Mouse (Mus musculus) G1E-ER4 (cell line): ENCODE measurements around the gene Smim24. TPM values are rescaled to one million over a fixed set of nuclear protein-coding genes. Genes with fewer than 3 reads are reported as not detected.

ENCODE experiments used
- GATA1 ChIP-seq: IDR thresholded peaks from one replicate; pipeline ENCODE4 v1.8.0; 2012; ENCODE audit warnings: low read length, inconsistent platforms
- polyA plus RNA-seq: library from polyadenylated mRNA; stranded (reverse); fragments of >175 nt; gene quantifications from 2 replicates; pipeline ENCODE4 v1.2.3, GENCODE M21; 2012

Smim24 gene
- polyA plus RNA-seq, 1 experiment, result 0.68 TPM

DNA sequence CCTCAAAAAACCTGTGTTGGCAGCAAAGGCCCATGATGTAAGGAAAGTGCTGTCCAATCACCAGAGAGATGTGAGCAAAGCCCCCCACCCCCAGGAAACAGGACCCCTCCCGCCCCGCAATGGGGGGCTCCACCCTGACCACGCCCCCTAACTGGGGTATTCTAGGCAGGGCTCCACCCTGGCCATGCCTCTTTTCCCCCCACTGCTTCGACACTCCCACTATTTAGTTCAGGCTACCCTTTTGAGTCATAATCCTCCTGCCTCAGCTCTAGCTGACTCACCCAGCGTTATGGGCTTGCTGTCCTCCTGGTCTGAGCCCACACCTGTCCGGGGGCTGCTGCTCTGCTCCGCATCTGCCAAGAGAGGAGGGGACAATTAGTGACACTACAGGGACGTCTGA is 16.5 kb downstream of the Smim24 start:
- no peak for TF ChIP-seq GATA1

DNA sequence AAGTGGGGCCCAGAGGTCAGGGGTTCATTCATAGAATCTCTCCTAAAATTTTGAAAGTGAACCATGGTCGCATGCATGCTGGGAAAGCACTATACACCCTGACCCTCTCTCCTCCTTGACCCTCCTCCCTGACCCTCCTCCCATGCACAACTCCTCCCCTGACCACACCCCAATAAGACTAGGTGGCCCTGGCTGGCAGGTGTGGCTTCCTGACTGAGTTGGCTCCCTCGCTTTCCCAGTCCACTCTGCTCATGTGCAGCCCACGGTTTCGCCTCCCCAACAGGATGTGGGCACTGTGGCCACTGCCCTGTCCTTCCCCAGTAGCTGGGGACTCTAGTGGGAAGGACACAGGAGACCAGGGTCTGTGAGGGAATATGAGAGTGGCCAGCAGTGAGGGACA is 17.5 kb downstream of the Smim24 start:
- no peak for TF ChIP-seq GATA1

DNA sequence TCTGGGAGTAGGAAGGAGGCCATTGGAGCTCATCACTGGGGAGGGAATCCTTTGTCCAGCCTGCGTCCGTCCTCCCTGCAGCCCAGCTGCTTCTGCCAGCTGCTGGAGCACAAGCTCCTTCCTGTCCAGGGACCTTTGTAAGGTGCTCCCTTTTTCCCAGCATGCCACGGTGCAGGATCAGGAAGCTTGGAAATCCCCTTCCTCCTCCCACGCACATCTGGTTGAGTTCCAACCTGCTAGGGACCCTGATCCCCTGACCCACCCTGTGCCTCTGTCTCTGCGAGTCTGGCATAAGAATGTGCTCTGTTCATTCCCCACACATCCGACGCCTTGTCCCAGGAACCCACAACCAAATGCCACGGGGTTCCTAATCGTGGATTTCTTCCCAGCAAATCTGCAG is 18.1 kb downstream of the Smim24 start:
- TF ChIP-seq GATA1, result no peak

DNA sequence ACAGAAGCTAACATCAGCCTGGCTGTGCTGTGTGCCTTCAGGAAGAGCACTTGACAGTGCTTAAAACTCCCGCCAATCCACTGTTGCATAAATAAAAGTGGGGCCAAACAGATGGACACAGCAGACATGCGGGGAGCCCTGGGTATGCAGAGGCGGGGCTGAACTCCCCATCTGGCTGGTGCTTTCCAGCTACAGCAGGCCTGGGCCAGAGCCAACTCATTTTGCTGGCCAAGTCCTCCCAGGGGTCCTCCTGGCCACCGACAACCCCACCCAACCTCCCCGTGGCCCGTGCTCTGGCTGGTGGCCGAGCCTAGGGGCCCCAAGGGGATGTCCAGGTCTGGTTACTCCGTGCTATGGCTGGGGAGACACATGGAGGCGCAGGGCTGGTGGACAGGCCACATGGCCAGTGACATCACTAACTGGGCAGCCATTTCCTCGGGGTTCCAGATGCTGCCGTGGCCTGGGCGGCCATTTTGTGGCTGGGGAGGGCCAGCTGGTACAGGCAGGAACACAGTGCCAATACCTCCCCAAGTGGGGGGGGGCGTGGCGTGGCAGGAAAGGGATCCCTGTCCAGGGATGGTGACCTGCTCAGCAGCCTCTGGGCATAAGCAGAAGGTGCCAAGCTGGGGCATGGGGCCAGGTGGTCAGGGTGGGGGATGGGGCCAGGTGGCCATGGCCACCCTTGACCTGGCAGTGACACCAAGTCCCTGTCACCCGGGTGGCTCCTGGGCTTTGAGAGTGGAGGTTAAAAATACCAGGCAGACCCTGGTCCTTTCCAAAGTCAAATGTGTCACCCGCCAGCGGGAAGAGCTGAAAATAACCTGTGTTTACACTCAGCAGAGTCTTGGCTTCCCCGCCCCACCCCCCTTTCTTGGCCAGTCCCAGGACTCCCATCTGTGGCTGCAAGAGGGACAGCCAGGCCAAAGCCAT is 18.9 kb downstream of the Smim24 start:
- no peak for TF ChIP-seq GATA1

DNA sequence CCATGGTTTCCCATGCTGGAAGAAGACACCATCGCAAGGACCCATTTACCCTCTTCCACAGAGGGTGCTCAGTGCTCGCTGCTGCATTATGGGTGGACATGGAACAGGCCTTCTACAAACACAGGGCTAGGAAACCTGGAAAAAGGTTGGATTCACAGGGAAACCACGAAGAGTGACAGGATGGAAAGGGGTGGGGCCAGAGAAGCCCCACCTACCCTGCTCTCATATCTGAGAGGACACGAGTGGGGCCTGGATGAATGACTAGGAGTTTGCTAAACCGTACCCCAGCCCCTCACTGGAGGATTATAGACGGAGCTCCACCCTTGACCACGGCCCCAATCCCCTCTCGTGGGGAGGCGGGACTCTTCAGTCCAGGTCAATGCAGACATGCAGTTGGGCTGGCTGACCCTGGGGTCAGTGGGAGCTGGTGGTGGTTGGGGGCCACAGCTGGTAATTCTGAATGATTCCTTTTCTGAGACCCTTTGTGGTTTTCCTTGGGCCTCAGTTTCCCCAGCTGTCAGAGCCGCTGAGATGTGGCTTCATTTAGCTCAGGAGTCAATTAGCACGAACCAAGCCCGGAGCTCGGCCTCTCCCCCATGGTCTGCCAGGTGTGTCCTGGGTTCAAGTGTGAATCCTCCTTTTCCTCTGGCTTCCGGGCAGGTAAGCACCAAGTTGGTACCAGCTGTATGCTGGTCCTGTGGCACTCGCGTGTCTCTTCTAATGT is 19.9 kb downstream of the Smim24 start:
- no peak for TF ChIP-seq GATA1

DNA sequence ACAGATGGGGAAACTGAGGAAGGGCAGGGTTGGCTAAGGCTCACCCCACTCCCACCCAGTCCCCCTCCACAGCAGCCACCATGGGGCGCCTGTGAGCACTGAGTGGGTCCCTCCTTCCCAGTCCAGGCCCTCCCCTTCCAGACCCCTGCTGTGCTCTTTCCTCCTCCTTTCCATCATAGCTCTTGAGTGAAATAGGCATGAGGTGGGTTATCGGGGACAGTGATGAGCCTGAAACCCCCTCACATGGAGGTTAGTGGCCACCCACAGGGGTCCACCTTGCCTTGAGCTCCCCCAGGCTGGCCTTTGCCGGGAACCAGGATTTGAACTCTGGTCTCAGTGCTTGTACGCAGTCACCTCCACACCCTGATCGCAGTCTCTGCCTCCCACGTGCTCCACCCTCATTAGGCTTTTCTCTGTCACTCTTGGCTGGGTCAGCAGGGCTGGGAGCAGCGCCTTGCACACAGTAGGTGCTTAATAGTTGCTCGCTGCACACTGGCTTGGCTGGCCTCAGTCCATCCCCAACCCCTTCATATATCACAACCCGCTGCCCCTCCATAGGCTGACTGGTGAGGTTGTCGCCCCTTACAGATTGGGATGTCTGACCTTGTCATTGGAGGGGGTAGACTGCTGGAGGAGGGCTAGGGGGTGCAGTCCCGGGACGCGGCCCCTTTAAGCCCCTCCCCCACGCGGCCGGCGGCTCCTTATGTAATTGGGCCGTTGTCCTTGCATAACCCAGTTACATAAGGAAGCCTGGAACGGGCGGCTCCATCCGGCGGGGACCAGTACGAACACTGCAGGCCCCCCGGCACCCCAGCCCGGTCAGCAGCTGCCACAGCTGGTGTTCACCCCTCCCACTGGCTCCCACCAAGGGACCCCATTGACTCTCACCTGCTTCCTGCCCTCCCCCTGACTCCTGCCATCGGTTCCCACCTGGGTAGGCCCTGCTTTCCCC is 20.7 kb downstream of the Smim24 start:
- no peak for TF ChIP-seq GATA1

DNA sequence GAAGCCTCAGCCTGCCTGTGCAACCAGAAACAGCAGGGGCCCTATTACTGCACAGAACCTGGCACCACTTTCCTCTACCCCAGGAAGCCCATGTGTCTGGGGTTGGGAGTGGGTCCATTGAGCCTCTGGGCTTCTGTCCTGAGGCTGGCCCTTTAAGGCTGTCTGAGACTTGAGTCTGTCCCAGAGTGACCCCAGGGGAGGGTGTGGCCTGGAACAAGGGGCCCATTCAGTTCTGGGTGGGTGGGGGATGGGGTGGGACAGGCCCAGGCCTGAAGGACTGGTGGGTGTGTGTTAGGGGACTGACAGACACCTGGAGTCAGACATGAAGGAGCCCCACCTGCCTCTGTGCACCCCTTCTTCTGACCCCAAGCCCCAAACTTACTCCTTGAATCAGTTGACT is 21.8 kb downstream of the Smim24 start:
- TF ChIP-seq GATA1, result no peak

DNA sequence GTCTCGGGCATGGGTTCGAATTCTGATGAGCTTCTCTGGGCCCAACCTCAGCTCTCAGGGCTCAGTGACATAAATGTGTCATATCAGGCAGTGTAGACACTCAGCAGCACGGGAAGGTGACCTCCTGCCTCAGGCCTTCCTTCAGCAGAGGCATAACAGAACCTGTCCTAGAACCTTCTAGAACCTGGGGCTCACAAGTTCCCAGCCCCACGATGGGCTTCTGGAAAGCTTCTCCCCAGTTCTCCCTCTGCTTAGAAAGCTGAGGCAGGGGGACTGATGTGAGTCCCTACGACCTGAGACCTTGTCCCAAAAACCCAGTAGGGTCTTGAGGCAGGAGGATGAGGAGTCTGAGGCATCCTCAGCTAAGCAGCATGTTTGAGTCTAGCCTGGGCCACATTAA is 22.3 kb downstream of the Smim24 start:
- TF ChIP-seq GATA1, result no peak

DNA sequence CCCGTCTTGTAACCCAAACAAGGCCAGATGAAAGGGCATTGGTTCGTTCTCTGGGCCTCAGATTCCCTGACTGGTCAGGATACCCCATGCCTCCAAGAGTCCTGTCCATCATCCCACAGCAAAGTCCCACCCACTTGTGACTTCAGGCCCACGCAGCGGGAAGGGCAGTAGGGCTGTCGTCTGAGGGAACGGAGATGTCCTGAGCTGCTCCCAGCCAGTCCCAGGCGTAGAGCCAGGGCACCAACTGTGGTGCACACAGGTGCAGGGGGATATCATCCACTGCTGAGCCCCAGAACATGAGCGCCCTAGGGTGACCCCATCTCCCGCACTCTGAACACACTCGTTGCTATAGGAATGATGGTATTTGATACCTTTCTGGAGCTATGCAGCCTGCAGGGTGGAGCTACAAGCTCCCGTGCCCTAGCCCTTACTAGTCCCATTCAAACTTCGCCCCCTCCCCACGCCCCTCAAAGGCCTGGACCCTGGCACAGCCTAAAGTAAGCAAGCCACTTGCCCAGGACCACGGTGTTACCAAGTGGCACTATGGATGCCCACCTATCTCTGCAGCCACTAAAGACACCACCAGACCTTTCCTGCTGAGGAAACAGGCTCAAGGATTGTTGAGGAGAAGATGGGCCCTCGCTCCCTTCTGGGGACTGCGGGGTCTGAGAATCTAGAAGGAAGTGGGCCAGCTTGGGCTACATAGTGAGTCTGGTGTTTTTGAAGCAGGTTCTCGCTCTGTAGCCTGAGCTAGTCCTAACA is 22.9 kb downstream of the Smim24 start:
- no peak for TF ChIP-seq GATA1

DNA sequence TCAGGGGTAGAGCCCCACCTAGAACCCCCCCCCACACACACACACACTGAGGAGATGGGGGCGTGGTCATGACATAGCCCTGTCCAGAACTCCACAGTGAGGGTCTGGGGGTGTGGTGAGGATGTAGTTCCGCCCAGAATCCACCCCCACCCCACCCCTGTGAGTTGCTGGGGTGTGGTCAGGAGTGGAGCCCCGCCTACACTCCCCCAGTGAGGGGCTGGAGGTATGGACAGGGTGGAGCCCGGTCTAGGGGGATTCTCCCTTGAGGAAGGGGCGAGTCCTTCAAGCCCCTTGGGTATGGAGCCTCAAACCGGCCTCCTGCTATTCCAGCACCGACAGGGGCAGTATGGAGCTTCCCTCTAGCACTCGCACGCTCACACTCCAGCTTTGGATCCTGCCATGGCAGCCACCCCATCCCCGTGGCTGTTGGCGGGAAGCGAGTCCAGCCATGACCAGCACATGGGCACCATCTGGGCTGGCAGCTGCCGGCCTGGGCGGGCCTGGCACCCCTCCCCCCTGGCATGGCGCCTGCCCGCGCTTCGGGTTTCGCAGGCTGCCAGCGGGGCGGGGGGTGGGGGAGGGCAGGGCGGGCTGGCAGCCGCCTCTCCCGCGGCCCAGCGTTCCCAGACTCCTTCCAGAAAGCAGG is 23.9 kb downstream of the Smim24 start:
- no peak for TF ChIP-seq GATA1

DNA sequence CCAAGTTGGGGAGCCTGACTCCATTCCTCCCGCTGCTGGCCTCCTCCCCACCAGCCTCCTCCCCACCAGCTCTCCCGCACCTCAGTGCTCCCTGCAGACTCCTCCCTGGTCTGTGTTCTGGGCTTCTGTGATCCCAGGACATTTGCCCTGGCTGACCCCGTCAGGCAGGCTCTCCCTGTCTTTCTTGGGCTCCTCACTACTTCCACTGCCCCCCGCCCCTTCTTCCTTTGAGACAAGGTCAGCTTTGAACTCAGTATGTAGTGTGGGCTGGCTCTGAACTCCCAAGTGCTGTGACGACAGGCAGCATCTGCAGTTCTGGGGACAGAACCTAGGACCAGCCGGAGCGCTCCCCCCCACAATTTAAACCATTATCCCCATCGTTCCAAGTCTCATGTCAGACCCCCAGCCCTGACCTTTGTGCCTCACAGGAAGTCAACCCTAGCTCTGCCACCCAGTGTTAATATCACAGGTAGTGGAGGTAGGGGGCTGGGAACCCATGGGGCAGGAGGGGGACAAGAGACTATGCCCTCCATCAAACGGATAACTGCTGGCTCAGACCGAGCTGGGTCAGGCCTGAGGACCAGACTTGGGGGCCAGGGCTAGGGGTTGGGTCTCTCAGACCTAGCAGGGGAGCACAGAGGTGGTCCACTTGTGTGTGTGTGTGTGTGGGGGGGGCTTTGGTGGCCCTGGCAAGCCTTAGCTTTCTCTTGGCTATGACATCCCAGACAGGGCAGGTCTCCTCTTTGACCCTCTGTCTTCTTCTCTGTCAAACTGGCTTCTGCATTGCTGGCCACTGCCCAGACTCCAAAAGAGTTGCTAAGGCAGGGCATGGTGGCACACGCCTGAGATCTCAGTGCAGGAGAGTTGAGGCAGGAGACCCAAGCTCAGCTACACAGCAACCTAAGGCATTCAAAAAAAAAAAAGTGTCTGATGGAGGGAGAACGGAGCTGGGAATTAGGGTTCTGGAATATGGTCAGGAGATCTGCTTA is 24.7 kb downstream of the Smim24 start:
- TF ChIP-seq GATA1, result no peak

DNA sequence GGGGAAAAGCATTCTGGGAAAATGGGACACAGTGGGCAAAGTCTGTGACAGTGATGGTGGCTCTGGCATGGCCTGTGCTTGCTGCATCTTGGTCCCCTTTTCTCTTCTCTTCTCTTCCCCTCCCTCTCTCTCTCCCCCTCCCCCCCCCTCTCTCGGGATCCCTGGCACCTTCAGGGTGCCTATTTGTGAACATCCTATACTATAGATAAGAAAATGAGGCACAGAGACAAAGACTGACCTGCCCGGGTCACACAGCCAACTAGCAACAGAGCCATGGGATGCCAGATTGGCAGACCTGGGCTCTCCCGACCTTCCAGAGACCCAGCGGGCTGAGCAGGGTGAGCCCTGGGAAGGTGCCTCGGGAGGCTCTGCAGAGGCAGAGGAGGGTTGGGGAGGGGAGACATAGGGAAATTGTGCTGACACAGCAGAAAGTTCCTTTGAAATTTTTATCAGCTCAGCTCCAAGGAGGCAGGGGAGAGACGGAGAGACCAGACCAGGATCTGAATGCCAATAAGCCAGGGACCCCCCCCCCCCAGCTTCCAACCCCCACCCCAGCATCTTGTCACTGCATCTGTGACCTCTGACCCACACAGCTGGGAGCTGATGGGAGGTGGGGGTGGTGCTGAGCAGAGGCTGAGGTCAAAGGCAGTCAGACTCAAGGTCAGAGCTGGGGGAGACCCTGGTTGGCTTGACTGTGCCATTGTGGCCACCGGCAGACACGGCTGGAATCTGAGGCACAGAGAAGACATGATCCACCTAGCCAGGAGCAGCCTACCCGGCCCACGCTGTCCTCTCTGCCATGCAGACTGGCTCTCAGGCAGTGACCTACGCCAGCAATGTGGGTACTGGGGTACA is 25.6 kb downstream of the Smim24 start:
- no peak for TF ChIP-seq GATA1
